Mouse (Mus musculus) embryo, embryonic 9.5 days (tissue): ENCODE results near the gene Fbxw25.
A peak's percentile ranks its signal among the peaks of the same experiment; 100 is the strongest.
"Not testable (repeated sequence)": the region's sequence is repeated elsewhere in the genome, so short reads cannot be mapped to it uniquely, and the experiment has no call there.

Source experiments
- DNase-seq: peaks from one replicate; pipeline ENCODE4 v3.0.0-alpha.2; 2017; ENCODE audit errors: extremely low spot score

Fbxw25 gene

GRCm38 (mm10) chr9:109664552-109664951 is at the start of gene Fbxw25:
Gene Fbxw25 (minus strand): TSS chr9:109664652.
- not testable (repeated sequence) for DNase-seq

- DNase-seq: not testable (repeated sequence)
These were observed 38.1 kb upstream of the Fbxw25 start, which contains the start of gene Fbxw18 for GRCm38 (mm10) chr9:109702600-109702999. Gene Fbxw18 (minus strand): TSS chr9:109702700.

GRCm38 (mm10) chr9:109685299-109685698 is 20.8 kb upstream of the Fbxw25 start:
- DNase-seq: peak; percentile 35

GRCm38 (mm10) chr9:109625957-109626356 is 38.5 kb downstream of the Fbxw25 start, which contains the start of gene Fbxw24:
Gene Fbxw24 (minus strand): TSS chr9:109626057.
- not testable (repeated sequence) for DNase-seq

- DNase-seq: not testable (repeated sequence)
These were observed 57.6 kb downstream of the Fbxw25 start for GRCm38 (mm10) chr9:109606837-109607236.

- not testable (repeated sequence) for DNase-seq
These were observed 62.3 kb downstream of the Fbxw25 start for GRCm38 (mm10) chr9:109602128-109602527.

- DNase-seq: no peak
These were observed 67.2 kb downstream of the Fbxw25 start for GRCm38 (mm10) chr9:109597226-109597625.
